Mouse (Mus musculus): ENCODE results near the gene Erc1. TPM values are rescaled to one million over a fixed set of nuclear protein-coding genes. Genes with fewer than 3 reads are reported as not detected.

Erc1 gene
- 19.9 and 22.1 TPM in 2 replicates for polyA plus RNA-seq (2015; fragmentation: Nextera tagmentation; extraction: Ambion mirVana)

DNA sequence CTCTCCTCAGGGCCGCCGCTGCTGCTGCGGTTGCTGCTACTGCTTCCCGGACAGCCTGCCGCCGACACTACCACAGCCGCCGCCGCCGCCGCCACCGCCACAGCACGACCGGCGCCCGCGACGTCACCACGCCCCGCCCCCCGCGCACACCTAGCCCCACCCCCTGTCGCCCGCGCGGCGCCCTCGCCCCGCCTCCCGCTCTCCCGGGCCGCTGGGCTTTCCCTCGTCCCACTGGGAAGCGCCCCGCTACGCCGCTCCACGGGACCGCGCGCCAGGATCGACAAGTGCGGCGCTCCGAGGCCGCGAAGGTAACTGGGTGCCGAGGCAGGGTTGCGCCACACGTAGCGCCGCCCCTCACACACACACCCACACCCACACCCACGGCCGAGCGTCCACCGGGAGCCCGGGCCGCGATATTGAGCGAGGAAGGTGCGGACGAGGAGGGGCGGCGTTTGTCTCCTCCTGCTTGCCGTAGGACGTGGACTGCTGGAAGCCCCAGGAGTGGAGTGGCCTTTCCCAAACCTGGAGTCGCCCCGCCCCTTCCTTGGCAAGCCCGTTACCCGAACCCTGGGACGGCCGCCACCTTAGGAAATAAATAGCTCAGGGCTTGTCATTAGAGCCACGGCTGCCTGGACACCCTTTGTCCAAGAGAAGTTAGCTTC is at the start of gene Erc1:
Gene Erc1 (minus strand): TSS at position 134 of the 662 bp plus-strand sequence.
- no peaks in the 10 kb centered on the region for H3K36me3 ChIP-seq
- no peaks in the 10 kb centered on the region for H3K9me3 ChIP-seq

DNA sequence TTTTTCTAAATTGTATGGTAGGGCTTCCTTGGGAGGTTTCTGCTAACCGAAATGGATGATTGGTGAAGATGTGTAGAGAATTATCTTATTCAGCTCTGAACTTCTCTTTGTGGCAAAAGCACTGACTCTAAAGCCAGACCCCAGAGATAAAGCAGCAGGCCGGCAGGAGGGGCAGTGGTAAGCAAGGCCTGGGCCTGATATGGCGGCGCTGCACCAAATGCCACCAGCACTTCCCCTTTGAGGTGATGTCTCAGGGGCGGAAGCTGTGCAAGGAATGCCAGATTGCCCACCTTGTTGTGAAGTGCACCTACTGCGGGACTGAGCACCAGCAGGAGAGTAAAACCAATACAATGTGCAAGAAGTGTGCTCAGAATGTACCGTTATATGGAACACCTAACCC is 44.7 kb upstream of the Erc1 start:
- ATAC-seq (ENCODE audit: insufficient number of reproducible peaks, low FRiP score, low TSS enrichment, low read depth) = no peak
- H3K9me3 ChIP-seq = no peaks in the 10 kb centered on the region
- H3K9ac ChIP-seq = no peak overlapping the region
- H3K4me2 ChIP-seq = no peak overlapping the region
- H3K4me1 ChIP-seq = no peaks in the 10 kb centered on the region
- H3K36me3 ChIP-seq = no peaks in the 10 kb centered on the region
- 81% methylated on average over 7 of the region's 7 CpGs for WGBS
- H3K27me3 ChIP-seq = no peaks in the 10 kb centered on the region
- no peak overlapping the region for H3K4me3 ChIP-seq
- H3K27ac ChIP-seq = no peak overlapping the region

More for the DNA sequence above, at the start of gene Erc1:
- Histone ChIP-seq H3K9ac (peak within 1 kb of the TSS; percentile 78), H3K27ac (peak within 1 kb of the TSS; percentile 97), H3K4me2 (peak within 1 kb of the TSS; percentile 63), H3K4me3 (peak within 1 kb of the TSS; percentile 93), H3K4me1 (peaks cover 14% of the 10 kb centered on the region), H3K27me3 (no peaks in the 10 kb centered on the region)
- peak; percentile 96 for ATAC-seq (ENCODE audit: insufficient number of reproducible peaks, low FRiP score, low TSS enrichment, low read depth)
- under 1% methylated on average over 47 of the region's 73 CpGs for WGBS

DNA sequence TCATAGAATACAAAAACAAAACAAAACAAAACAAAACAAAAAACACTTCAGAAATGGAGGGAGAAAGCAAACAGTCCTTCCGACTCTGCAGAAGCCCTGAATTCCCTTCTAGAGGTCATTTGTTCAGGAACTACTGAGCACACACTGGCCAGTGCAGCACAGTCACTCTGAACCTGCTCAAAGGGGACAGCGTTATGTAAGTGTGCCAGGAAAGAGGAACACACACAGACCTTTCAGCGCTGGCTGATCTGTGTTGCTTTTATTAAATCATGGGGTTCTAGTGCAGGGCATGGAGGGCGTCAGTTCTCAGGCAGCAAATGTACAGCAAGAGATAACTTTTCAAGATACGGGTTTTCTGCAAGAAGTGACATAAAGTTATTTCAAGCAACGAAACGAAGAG is 35.2 kb upstream of the Erc1 start:
- H3K9ac ChIP-seq = no peak overlapping the region
- no peaks in the 10 kb centered on the region for H3K4me1 ChIP-seq
- H3K9me3 ChIP-seq = no peaks in the 10 kb centered on the region
- ATAC-seq (ENCODE audit: insufficient number of reproducible peaks, low FRiP score, low TSS enrichment, low read depth) = no peak
- H3K36me3 ChIP-seq = no peaks in the 10 kb centered on the region
- H3K4me3 ChIP-seq = no peak overlapping the region
- 79% methylated on average over 7 of the region's 7 CpGs for WGBS
- H3K27ac ChIP-seq = no peak overlapping the region
- H3K27me3 ChIP-seq = no peaks in the 10 kb centered on the region
- H3K4me2 ChIP-seq = no peak overlapping the region

DNA sequence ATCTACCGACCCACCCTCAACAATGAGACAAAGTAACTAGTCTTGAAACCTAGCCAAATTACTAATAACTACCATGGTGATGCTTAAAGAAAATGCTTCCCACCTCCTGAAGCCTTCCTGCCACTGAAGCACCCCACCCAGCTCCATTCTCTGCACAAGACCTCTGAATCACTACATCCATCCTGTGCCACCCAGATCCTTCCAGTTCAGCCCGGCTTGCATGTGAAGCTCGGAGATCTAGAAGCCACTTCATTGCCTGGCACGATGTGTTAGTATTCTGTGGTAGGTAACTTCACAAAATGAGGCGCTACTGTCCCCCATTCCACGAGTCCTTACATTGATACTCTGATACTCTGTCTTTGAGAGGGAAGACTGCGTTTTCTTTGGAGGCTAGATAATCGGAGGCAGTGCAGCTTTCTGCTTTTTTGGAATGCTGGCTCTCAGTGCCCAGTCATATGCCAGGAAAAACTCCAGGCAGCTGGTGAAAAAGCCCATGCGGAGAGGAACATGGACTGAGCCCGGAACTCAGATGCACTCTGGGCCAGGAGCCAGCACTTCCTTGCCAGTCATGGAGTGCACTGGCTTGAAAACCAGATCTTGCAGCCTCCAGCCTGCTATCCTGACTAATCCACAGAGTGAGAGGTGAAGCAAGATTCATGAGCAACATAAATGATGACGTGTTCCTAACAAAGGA is 16.5 kb upstream of the Erc1 start:
- H3K27me3 ChIP-seq = no peaks in the 10 kb centered on the region
- no peak for ATAC-seq (ENCODE audit: insufficient number of reproducible peaks, low FRiP score, low TSS enrichment, low read depth)
- H3K9me3 ChIP-seq = no peaks in the 10 kb centered on the region
- H3K36me3 ChIP-seq = no peaks in the 10 kb centered on the region
- no peak overlapping the region for H3K4me2 ChIP-seq
- H3K4me3 ChIP-seq = no peak overlapping the region
- no peak overlapping the region for H3K9ac ChIP-seq
- 85% methylated on average over 11 of the region's 11 CpGs for WGBS
- H3K4me1 ChIP-seq = no peaks in the 10 kb centered on the region
- H3K27ac ChIP-seq = no peak overlapping the region

GRCm38 (mm10) chr6:119861519-119861918 is 13.6 kb upstream of the Erc1 start:
- Histone ChIP-seq H3K27ac (no peak overlapping the region), H3K4me2 (no peak overlapping the region), H3K27me3 (no peaks in the 10 kb centered on the region), H3K36me3 (no peaks in the 10 kb centered on the region), H3K9me3 (no peaks in the 10 kb centered on the region), H3K4me3 (no peak overlapping the region), H3K4me1 (no peaks in the 10 kb centered on the region), H3K9ac (no peak overlapping the region)
- WGBS = 76% methylated on average over 8 of the region's 8 CpGs
- ATAC-seq (ENCODE audit: insufficient number of reproducible peaks, low FRiP score, low TSS enrichment, low read depth) = no peak

- H3K9ac ChIP-seq = no peak overlapping the region
- H3K4me3 ChIP-seq = no peak overlapping the region
- H3K27me3 ChIP-seq = no peaks in the 10 kb centered on the region
- H3K4me1 ChIP-seq = no peaks in the 10 kb centered on the region
- H3K4me2 ChIP-seq = no peak overlapping the region
- no peaks in the 10 kb centered on the region for H3K36me3 ChIP-seq
- no peak for ATAC-seq (ENCODE audit: insufficient number of reproducible peaks, low FRiP score, low TSS enrichment, low read depth)
- WGBS = 78% methylated on average over 2 of the region's 2 CpGs
- no peak overlapping the region for H3K27ac ChIP-seq
- no peaks in the 10 kb centered on the region for H3K9me3 ChIP-seq
Observed at GRCm38 (mm10) chr6:119860236-119860635, 12.3 kb upstream of the Erc1 start.

GRCm38 (mm10) chr6:119855471-119855870 is 7.5 kb upstream of the Erc1 start:
- no peak overlapping the region for H3K27ac ChIP-seq
- ATAC-seq (ENCODE audit: insufficient number of reproducible peaks, low FRiP score, low TSS enrichment, low read depth) = no peak
- H3K9ac ChIP-seq = no peak overlapping the region
- no peak overlapping the region for H3K4me3 ChIP-seq
- no peaks in the 10 kb centered on the region for H3K9me3 ChIP-seq
- WGBS = 77% methylated on average over 4 of the region's 4 CpGs
- no peaks in the 10 kb centered on the region for H3K27me3 ChIP-seq
- 0 out of 2 replicates have a peak, but pooled peaks cover 2% of the 10 kb centered on the region for H3K4me1 ChIP-seq
- H3K36me3 ChIP-seq = no peaks in the 10 kb centered on the region
- H3K4me2 ChIP-seq = no peak overlapping the region

DNA sequence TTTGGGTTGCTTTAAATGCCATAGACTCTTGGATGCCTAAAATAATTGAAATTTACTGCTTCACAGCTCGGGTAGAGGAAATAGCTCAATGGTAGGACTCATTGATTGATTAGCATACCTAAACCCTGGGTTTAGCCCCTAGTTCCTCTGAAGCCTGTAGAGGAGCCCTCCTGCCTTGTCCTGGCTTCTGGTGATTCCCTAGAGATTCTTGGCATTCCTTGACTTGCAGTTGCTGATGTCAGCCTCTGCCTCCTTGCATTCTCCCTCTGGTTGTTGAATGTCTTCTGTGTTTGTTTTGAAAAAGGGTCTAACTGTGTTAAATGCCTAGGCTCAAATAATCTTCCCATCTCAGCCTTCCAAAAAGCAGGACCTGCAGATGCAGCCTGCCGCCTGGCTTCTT is 6.2 kb upstream of the Erc1 start:
- Histone ChIP-seq H3K4me2 (no peak overlapping the region), H3K36me3 (no peaks in the 10 kb centered on the region), H3K9me3 (no peaks in the 10 kb centered on the region), H3K27me3 (no peaks in the 10 kb centered on the region), H3K4me3 (no peak overlapping the region), H3K4me1 (peaks cover 3% of the 10 kb centered on the region), H3K9ac (no peak overlapping the region), H3K27ac (no peak overlapping the region)
- ATAC-seq (ENCODE audit: insufficient number of reproducible peaks, low FRiP score, low TSS enrichment, low read depth) = no peak
- 41% methylated on average over 2 of the region's 2 CpGs for WGBS

DNA sequence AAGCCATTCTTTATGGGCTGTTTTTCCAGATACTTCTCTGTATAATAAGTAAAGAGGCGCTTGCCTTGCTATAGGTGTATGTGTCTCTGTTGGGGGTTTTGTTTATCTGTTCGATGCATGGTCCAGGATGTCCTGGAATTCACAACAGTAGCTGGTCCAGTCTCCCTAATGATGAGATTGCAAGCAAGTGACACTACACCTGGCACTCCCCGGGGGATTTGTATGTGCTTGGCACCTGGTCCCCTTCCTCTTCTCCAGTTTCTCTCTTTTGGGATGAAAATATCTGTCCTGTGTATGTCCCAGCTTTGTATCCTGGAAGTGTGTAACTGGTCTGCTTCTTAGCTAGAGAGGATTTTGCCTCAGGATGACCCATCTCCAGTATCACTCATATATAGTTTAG is 1.9 kb upstream of the Erc1 start:
- no peak for ATAC-seq (ENCODE audit: insufficient number of reproducible peaks, low FRiP score, low TSS enrichment, low read depth)
- peaks cover 16% of the 10 kb centered on the region for H3K4me1 ChIP-seq
- no peak overlapping the region for H3K4me2 ChIP-seq
- 92% methylated on average over 3 of the region's 3 CpGs for WGBS
- H3K9ac ChIP-seq = no peak overlapping the region
- H3K36me3 ChIP-seq = no peaks in the 10 kb centered on the region
- no peak overlapping the region for H3K27ac ChIP-seq
- no peaks in the 10 kb centered on the region for H3K9me3 ChIP-seq
- no peaks in the 10 kb centered on the region for H3K27me3 ChIP-seq
- no peak overlapping the region for H3K4me3 ChIP-seq

DNA sequence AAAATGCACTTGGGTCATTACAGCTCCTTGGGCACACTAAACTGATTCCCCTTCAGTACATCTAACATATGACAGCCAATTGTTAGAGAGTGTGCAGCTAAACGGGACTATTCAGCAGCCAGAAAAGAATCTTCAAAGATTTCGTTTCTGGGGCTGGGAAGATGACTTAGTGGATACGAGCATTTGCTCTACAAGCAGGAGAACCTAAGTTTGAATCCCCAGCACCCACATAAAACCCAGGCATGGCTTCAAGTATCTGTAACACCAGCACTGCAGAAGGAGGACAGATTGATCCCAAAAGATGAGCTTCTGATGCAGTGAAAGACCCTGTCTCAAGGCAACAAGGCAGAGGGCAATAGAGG is 1.4 kb upstream of the Erc1 start:
- peak overlapping the region; percentile 63; the same call in 1 of the 2 replicates for H3K4me2 ChIP-seq
- H3K27ac ChIP-seq = no peak overlapping the region
- H3K36me3 ChIP-seq = no peaks in the 10 kb centered on the region
- H3K9me3 ChIP-seq = no peaks in the 10 kb centered on the region
- H3K4me3 ChIP-seq = peak overlapping the region; percentile 93; the same call in 1 of the 2 replicates
- H3K27me3 ChIP-seq = no peaks in the 10 kb centered on the region
- 57% methylated on average over 3 of the region's 3 CpGs for WGBS
- no peak overlapping the region for H3K9ac ChIP-seq
- no peak for ATAC-seq (ENCODE audit: insufficient number of reproducible peaks, low FRiP score, low TSS enrichment, low read depth)
- peaks cover 16% of the 10 kb centered on the region for H3K4me1 ChIP-seq

DNA sequence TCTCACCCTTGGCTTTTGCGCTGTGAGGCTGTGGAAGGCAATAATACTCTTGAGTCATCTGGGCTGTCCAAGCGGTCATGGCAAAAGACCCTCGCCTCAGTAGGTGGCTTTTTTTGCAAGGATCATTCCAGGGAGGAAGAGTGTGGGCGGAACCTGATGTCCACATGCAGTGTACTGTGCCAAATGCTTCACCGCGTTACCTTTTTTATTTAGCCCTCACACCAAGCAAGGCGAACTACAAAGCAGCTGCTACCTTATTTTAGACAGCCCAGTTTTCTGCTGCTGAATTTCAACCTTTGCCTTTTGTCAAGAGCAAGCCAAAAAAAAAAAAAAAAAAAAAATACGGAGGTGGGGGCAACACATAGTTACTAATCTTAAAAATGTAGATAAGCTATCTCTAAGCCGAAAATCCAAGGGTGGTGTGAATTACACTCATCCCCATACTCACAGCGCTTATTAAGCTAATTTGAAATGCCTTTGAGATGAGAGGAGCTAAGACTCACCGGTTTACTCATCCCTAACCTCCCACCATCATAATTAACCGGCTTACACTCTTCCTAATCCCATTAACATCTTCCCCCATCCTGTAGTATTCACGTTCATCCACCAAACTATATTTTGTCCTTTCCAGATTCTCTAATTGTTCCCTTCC is 855 bp upstream of the Erc1 start:
- peaks cover 14% of the 10 kb centered on the region for H3K4me1 ChIP-seq
- H3K27ac ChIP-seq = peak overlapping the region; percentile 97
- 24% methylated on average over 13 of the region's 13 CpGs for WGBS
- no peaks in the 10 kb centered on the region for H3K9me3 ChIP-seq
- H3K36me3 ChIP-seq = no peaks in the 10 kb centered on the region
- peak overlapping the region; percentile 93 for H3K4me3 ChIP-seq
- H3K4me2 ChIP-seq = peak overlapping the region; percentile 63
- H3K27me3 ChIP-seq = no peaks in the 10 kb centered on the region
- peak; percentile 16; the same call in 1 of the 2 replicates for ATAC-seq (ENCODE audit: insufficient number of reproducible peaks, low FRiP score, low TSS enrichment, low read depth)
- peak overlapping the region; percentile 78 for H3K9ac ChIP-seq

DNA sequence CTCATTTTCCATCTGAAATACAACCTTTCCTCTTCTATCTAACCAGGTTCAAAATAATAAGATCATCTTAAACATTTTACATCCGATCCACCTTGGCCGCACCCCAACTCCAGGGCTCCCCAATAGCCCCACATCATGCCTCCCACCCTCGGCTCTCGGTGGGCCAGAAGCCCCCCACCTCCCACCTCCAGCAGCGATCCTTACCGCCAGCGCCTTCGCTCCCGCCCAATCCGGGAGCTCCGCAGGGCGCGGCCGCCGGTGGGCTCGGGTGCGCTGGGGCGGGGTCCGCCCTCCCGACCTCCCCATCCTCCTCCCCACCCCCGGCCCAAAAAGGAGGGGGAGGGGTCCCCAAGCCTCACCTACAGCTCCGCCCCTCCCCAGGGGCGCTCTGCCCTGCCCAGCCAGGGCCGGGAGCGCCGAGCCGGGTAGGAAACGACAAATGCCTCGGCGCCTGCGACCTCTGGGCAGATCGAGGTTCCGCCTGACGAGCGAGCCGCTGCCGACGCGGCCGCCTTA is 391 bp downstream of the Erc1 start:
- Histone ChIP-seq H3K27me3 (no peaks in the 10 kb centered on the region), H3K36me3 (no peaks in the 10 kb centered on the region), H3K9ac (peak overlapping the region; percentile 78), H3K4me3 (peak overlapping the region; percentile 93), H3K4me1 (peaks cover 14% of the 10 kb centered on the region), H3K4me2 (peak overlapping the region; percentile 63), H3K9me3 (no peaks in the 10 kb centered on the region), H3K27ac (peak overlapping the region; percentile 97)
- under 1% methylated on average over 39 of the region's 40 CpGs for WGBS
- ATAC-seq (ENCODE audit: insufficient number of reproducible peaks, low FRiP score, low TSS enrichment, low read depth) = peak; percentile 56
